Mouse (Mus musculus) embryo, embryonic 9.5 days (tissue): Measurements from ENCODE around the gene Smtn.

Experiments
- DNase-seq: peaks from one replicate; pipeline ENCODE4 v3.0.0-alpha.2; 2017; ENCODE audit errors: extremely low spot score

The Smtn gene

DNA sequence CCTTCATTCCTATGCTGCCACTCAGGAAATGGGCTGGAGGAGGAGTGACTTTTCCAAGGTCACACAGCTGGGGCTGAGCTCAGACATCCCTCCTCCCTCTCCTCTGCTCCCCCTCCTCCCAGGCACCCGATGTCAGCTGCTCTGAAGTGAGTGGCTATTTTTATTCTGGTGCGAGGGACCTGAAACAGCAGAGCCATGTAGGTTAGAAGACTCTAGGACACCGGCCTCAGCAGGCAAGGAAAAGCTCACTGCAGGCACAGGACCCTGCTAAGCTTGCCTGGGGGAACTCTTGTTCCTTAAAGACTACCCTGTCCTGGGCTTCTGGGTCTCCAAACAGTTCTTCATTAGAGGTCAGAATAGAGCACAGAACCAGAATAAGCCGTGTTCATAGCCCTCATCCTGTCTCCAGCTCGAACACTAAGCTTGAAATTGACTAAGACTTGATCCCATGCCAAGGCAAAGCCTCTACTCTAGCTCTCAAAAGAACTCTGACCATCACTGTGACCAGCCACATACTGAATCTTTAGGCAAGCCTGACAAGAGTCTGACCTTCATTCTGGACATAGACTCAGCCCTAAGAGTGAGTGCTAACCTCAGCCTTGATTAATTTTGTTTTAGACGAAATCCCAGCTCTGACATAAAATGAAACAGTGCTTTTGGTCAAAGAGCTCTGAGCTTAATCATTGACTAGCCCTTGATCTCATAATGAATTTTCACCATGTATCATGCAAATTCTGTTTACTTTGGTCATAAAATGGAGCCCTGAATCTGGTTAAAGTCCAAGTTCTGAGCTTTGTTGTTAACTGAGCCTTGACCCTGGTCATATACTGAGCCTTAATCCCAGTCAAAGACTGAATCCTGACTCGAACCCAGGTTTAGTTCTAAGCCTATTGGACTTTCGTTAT is 31.0 kb downstream of the Smtn start:
- no peak for DNase-seq

GRCm38 (mm10) chr11:3508226-3508625 is 32.2 kb downstream of the Smtn start:
- no peak for DNase-seq

DNA sequence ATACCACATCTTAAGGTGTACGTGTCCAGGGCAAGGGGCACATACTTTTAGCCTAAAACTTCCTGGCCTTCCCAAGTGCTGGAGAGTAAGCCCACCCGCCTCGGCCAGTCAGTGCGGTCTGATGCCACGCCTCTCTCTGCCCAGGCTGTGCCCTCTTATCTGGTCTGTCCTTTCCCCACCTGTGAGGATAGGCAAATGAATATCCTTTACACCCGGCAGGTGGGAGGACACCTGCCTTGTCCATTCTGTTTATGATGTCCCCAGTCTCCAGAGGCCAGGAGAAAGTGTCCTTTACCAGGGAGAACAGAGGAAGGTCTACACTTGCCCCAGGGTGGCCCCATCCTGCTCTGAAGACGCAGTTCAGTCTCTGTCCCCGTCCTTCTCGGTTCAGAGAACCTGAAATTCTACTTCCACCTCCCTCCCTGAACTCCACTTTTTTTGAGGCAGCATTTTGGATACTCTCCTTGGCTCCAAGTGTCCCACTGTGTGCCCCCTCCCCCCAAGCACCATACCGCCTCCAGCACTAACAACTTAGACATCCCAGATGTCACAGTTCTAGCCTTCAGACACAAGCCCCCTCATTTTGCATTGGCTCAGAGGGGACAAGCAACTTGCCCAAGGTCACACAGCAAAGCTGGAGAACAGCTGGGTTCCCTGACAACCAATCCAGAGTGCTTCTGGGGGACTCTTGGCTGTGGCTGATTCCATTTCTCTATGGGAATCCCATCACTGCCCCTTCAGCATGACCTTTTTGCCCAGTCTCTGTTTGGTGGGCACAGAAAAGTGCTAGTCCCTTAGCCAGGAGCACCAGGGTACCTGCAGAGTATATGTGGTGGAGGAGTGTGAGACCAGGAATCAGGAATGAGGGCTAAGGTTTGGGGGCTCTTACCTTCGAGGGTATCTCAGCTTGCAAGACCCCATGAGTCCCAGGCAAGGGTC is 36.4 kb downstream of the Smtn start:
- DNase-seq: no peak

- no peak for DNase-seq
Observed at GRCm38 (mm10) chr11:3502459-3503072, 37.8 kb downstream of the Smtn start.

DNA sequence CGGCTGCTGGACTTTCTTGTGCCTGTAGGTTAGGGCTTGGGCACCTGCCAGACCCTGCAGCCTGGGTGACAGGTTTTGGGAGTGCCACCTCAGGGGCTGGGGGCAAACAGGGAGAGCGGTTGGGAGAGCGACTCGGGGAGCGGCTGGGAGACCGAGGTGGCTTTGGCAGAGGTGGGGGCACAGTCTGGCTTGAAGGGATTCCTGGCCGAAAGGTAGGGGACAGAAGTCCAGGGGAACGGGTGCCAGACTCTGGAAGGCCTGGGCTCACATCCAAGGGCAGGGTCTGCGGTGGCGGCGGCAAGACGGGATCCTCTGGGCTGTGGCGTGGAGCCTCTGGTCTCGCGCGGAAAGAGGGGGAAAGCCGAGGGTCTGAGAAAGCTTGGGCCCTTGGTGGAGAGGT is 38.4 kb downstream of the Smtn start:
- DNase-seq: no peak

DNA sequence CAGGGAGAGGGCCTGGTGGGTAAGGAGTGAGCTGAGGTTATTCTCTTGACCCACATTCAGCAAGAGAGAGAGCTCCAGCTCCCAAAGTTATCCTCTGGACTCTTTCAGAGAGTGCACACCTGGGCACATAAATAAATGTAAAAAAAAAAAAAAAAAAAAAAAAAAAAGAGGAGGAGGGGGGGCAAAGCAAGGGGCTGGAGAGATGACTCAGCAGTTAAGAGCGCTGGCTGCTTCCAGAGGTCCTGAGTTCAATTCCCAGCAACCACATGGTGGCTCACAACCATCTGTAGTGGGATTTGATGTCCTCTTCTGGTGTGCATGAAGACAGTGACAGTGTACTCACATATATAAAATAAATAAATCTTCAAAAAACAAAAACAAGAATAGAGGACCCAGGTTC is 43.1 kb downstream of the Smtn start:
- DNase-seq: no peak

- no peak for DNase-seq
Observed at GRCm38 (mm10) chr11:3496756-3497155, 43.7 kb downstream of the Smtn start.

- no peak for DNase-seq
Observed at GRCm38 (mm10) chr11:3495496-3495895, 44.9 kb downstream of the Smtn start.

GRCm38 (mm10) chr11:3494857-3495256 is 45.6 kb downstream of the Smtn start:
- DNase-seq: no peak

DNA sequence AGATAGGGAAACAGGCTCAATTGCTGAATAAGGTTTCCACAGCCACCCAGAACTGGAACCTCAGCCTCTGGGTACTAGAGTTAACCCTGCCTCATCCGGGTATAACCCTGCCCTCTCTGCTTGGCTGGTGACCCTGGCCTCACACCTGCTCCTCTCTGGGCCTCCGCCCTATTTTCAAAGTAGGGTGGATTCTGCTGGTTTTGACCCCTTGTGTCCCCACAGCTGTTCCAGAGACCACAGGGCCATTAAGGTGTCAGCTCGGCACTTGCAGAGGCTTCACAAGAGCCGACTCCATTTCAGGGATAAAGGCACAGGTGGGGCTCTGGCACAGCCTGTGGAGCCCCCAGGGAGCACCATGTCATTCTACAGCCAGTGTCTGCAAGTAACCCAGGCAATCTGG is 47.7 kb downstream of the Smtn start:
- no peak for DNase-seq

- no peak for DNase-seq
Observed at GRCm38 (mm10) chr11:3489036-3489435, 51.4 kb downstream of the Smtn start.

DNA sequence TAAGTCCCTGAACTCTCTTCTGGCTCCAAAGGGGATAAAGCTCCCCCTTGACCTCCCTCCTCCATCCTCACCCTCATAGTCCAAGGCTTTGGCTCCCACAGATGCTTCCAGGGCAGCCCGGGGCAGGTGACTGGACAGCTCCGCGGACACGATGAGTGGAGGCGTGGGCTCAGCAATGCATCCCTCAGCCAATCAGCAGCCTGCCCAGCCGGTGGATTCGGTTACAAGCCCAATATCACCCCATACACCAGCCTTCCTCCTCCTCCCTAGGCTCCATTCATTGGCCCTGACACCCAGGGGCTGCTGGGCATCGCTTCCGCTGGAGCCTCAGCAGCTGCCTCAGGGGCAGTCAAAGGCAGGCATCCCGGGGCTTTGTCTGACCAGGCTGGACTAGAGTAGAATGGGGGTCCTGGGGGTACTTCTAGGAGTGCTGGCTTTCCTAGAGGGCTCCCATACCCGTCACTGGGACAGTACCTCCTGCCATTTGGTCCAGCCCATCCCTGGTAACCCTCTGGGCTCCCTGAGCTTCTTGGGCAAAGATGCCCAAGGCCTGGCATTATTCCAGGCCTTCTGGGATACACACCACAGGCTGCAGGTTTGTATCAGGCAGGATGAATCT is 52.4 kb downstream of the Smtn start, which contains the start of gene Pla2g3:
TSS of gene Pla2g3 (plus strand) at position 333 of the 619 bp plus-strand sequence.
- peak; percentile 41 for DNase-seq

DNA sequence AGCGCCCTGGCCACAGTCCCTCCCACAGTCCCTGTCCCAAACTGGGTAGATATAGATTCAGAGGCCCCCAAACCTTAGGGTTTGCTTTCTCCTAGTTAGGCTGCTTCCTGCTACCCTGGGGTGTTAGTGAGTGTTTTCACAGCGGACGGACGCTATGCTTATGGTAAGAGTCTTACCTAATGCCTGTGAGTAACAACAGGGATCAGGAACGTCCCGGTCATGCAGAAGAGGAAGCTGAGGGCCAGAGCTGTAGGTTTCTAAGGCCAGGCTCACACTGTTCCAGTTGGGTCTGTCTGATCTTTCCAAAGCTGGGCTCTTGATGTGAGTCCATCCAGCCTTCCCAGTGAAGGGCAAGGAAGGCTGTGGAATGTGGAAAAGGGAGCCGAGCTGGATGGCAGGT is 54.1 kb downstream of the Smtn start:
- no peak for DNase-seq

- DNase-seq: no peak
Observed at GRCm38 (mm10) chr11:3483980-3484642, 56.3 kb downstream of the Smtn start.

GRCm38 (mm10) chr11:3475489-3475888 is 64.9 kb downstream of the Smtn start:
- no peak for DNase-seq

- DNase-seq: no peak
Observed at GRCm38 (mm10) chr11:3474480-3475115, 65.8 kb downstream of the Smtn start.

GRCm38 (mm10) chr11:3472484-3472883 is 67.9 kb downstream of the Smtn start:
- peak; percentile 76 for DNase-seq

- DNase-seq: no peak
Observed at GRCm38 (mm10) chr11:3471448-3471850, 69.0 kb downstream of the Smtn start.
